Mouse (Mus musculus) adipocyte (in vitro differentiated cells): ENCODE data around the gene Ucn3.

Source experiments
- DNase-seq: peaks from one replicate; pipeline ENCODE4 v3.0.0-alpha.2; 2016; ENCODE audit warnings: low spot score

Ucn3 gene

GRCm38 (mm10) chr13:3891479-3892087, 53.6 kb downstream of the Ucn3 start:
- DNase-seq, result no peak
